Mouse (Mus musculus): ENCODE measurements around the gene 3110009E18Rik.

3110009E18Rik gene

GRCm38 (mm10) chr1:120195947-120196346 is 75.0 kb downstream of the 3110009E18Rik start:
- DNase-seq (ENCODE audit: low spot score in 2 of 2) = no peak

- DNase-seq (ENCODE audit: low spot score in 2 of 2) = no peak
These were observed 75.7 kb downstream of the 3110009E18Rik start for GRCm38 (mm10) chr1:120196724-120197123.

- peak; percentile 33 to 63 for DNase-seq (ENCODE audit: low spot score in 2 of 2)
These were observed 76.2 kb downstream of the 3110009E18Rik start for GRCm38 (mm10) chr1:120197189-120197588.

GRCm38 (mm10) chr1:120198151-120198550 is 77.2 kb downstream of the 3110009E18Rik start:
- no peak for DNase-seq (ENCODE audit: low spot score in 2 of 2)

GRCm38 (mm10) chr1:120198942-120199341 is 78.0 kb downstream of the 3110009E18Rik start:
- DNase-seq (ENCODE audit: low spot score in 2 of 2) = no peak

- DNase-seq (ENCODE audit: low spot score in 2 of 2) = no peak
These were observed 81.6 kb downstream of the 3110009E18Rik start for GRCm38 (mm10) chr1:120202542-120202941.

- no peak for DNase-seq (ENCODE audit: low spot score in 2 of 2)
These were observed 82.8 kb downstream of the 3110009E18Rik start for GRCm38 (mm10) chr1:120203836-120204235.

- no peak for DNase-seq (ENCODE audit: low spot score in 2 of 2)
These were observed 83.8 kb downstream of the 3110009E18Rik start for GRCm38 (mm10) chr1:120204834-120205233.

- no peak for DNase-seq (ENCODE audit: low spot score in 2 of 2)
These were observed 86.6 kb downstream of the 3110009E18Rik start for GRCm38 (mm10) chr1:120207568-120207967.

- peak in 1 of 2 experiments; percentile 6 for DNase-seq (ENCODE audit: low spot score in 2 of 2)
These were observed 87.7 kb downstream of the 3110009E18Rik start for GRCm38 (mm10) chr1:120208502-120209230.

GRCm38 (mm10) chr1:120220841-120221240 is 99.9 kb downstream of the 3110009E18Rik start:
- no peak for DNase-seq (ENCODE audit: low spot score in 2 of 2)

- no peak for DNase-seq (ENCODE audit: low spot score in 2 of 2)
These were observed 100.3 kb downstream of the 3110009E18Rik start for GRCm38 (mm10) chr1:120221285-120221684.

- DNase-seq (ENCODE audit: low spot score in 2 of 2) = no peak
These were observed 102.6 kb downstream of the 3110009E18Rik start for GRCm38 (mm10) chr1:120223613-120224012.

- no peak for DNase-seq (ENCODE audit: low spot score in 2 of 2)
These were observed 108.9 kb downstream of the 3110009E18Rik start for GRCm38 (mm10) chr1:120229723-120230471.

GRCm38 (mm10) chr1:120231334-120231733 is 110.3 kb downstream of the 3110009E18Rik start:
- DNase-seq (ENCODE audit: low spot score in 2 of 2) = peak; percentile 14 to 25

GRCm38 (mm10) chr1:120232170-120232569 is 111.2 kb downstream of the 3110009E18Rik start:
- no peak for DNase-seq (ENCODE audit: low spot score in 2 of 2)

GRCm38 (mm10) chr1:120235631-120236215 is 114.7 kb downstream of the 3110009E18Rik start:
- no peak for DNase-seq (ENCODE audit: low spot score in 2 of 2)

- DNase-seq (ENCODE audit: low spot score in 2 of 2) = no peak
These were observed 115.4 kb downstream of the 3110009E18Rik start for GRCm38 (mm10) chr1:120236424-120236823.

- no peak for DNase-seq (ENCODE audit: low spot score in 2 of 2)
These were observed 116.1 kb downstream of the 3110009E18Rik start for GRCm38 (mm10) chr1:120237068-120237467.
